Mouse (Mus musculus) small intestine, adult 2 months (tissue): Measurements from ENCODE around the gene Tmem229b. TPM values are rescaled to one million over a fixed set of nuclear protein-coding genes. Genes with fewer than 3 reads are reported as not detected.

Experiments used
- H3K27ac ChIP-seq: fragments of 200-500 bp; 2 replicates; pipeline ENCODE4 v1.5.1; 2012; ENCODE audit warnings: low read depth, low read length, control low read depth, inconsistent platforms; ENCODE audit not compliant: insufficient read depth
- H3K27me3 ChIP-seq: fragments of 200-500 bp; 2 replicates; pipeline ENCODE4 v1.6.1; 2012; ENCODE audit warnings: mild to moderate bottlenecking, moderate library complexity, low read length, inconsistent platforms; ENCODE audit not compliant: control insufficient read depth, insufficient read depth
- H3K36me3 ChIP-seq: fragments of 200-500 bp; 2 replicates; pipeline ENCODE4 v1.6.1; 2012; ENCODE audit warnings: mild to moderate bottlenecking, low read length, control low read depth, inconsistent platforms; ENCODE audit not compliant: control insufficient read depth, insufficient read depth
- H3K4me1 ChIP-seq: fragments of 200-500 bp; 2 replicates; pipeline ENCODE4 v1.6.1; 2012; ENCODE audit warnings: low read length, inconsistent platforms, mixed read lengths; ENCODE audit not compliant: control insufficient read depth, insufficient read depth, insufficient read length
- H3K4me3 ChIP-seq: fragments of 200-500 bp; 2 replicates; pipeline ENCODE4 v1.5.1; 2012; ENCODE audit warnings: low read depth, mild to moderate bottlenecking, control low read depth, inconsistent platforms, low read length, moderate library complexity
- CTCF ChIP-seq: fragments of 200-500 bp; IDR thresholded peaks from 2 replicates; pipeline ENCODE4 v1.5.1; 2012; ENCODE audit warnings: low read depth, mild to moderate bottlenecking, control low read depth, inconsistent platforms, low read length, moderate library complexity, mixed read lengths; ENCODE audit not compliant: insufficient replicate concordance, insufficient read length; ENCODE audit errors: extremely low read depth
- POLR2A ChIP-seq: fragments of 200-500 bp; IDR thresholded peaks from 2 replicates; pipeline ENCODE4 v1.6.1; 2012; ENCODE audit warnings: low read depth, mild to moderate bottlenecking, control low read depth, inconsistent platforms, low read length, moderate library complexity
- WGBS: fragments of 180-500 bp; shearing (Covaris S2); methylation state at CpG from one replicate; pipeline ENCODE4 v1.1.7; 2018; 5-methylcytosine and 5-hydroxymethylcytosine counted together
- polyA plus RNA-seq: library from polyadenylated mRNA; depleted of rRNA; stranded (reverse); fragments of >200 nt; gene quantifications from 2 replicates; pipeline ENCODE4 v1.2.3, GENCODE M21; 2012

Tmem229b gene
- polyA plus RNA-seq, 1 experiment, result 11.7 TPM

- H3K27me3 ChIP-seq, result no peaks in the 10 kb centered on the region
- H3K27ac ChIP-seq, result no peak overlapping the region
- 67% methylated on average over 3 of the region's 3 CpGs for WGBS
- TF ChIP-seq CTCF (no peak), POLR2A (no peak)
- H3K36me3 ChIP-seq, result no peaks in the 10 kb centered on the region
- H3K4me1 ChIP-seq, result no peaks in the 10 kb centered on the region
- H3K4me3 ChIP-seq, result no peak overlapping the region
Measured at GRCm38 (mm10) chr12:78952484-78952883, 54.9 kb downstream of the Tmem229b start.

- TF ChIP-seq CTCF (no peak), POLR2A (no peak)
- Histone ChIP-seq H3K27ac (no peak overlapping the region), H3K4me1 (no peaks in the 10 kb centered on the region), H3K27me3 (no peaks in the 10 kb centered on the region), H3K36me3 (no peaks in the 10 kb centered on the region), H3K4me3 (no peak overlapping the region)
- 78% methylated on average over 11 of the region's 11 CpGs for WGBS
Measured at GRCm38 (mm10) chr12:78952053-78952452, 55.4 kb downstream of the Tmem229b start.

- Histone ChIP-seq H3K4me3 (no peak overlapping the region), H3K27me3 (no peaks in the 10 kb centered on the region), H3K4me1 (no peaks in the 10 kb centered on the region), H3K36me3 (no peaks in the 10 kb centered on the region), H3K27ac (no peak overlapping the region)
- WGBS, result 77% methylated on average over 5 of the region's 5 CpGs
- TF ChIP-seq POLR2A, result no peak
Measured at GRCm38 (mm10) chr12:78947661-78948060, 59.8 kb downstream of the Tmem229b start.

GRCm38 (mm10) chr12:78947161-78947560, 60.3 kb downstream of the Tmem229b start:
- Histone ChIP-seq H3K36me3 (no peaks in the 10 kb centered on the region), H3K4me1 (no peaks in the 10 kb centered on the region), H3K27me3 (no peaks in the 10 kb centered on the region), H3K27ac (no peak overlapping the region), H3K4me3 (no peak overlapping the region)
- WGBS, result 73% methylated on average over 6 of the region's 6 CpGs
- no peak for TF ChIP-seq CTCF
- TF ChIP-seq POLR2A, result no peak

GRCm38 (mm10) chr12:78942931-78943330, 64.5 kb downstream of the Tmem229b start:
- Histone ChIP-seq H3K36me3 (no peaks in the 10 kb centered on the region), H3K4me1 (peaks cover 3% of the 10 kb centered on the region; the same call in 1 of the 2 replicates), H3K4me3 (no peak overlapping the region), H3K27me3 (no peaks in the 10 kb centered on the region), H3K27ac (no peak overlapping the region)
- WGBS, result 90% methylated on average over 6 of the region's 6 CpGs
- TF ChIP-seq CTCF, result no peak

GRCm38 (mm10) chr12:78940081-78940480, 67.3 kb downstream of the Tmem229b start:
- 84% methylated on average over 5 of the region's 5 CpGs for WGBS
- no peak overlapping the region for H3K27ac ChIP-seq
- H3K27me3 ChIP-seq, result no peaks in the 10 kb centered on the region
- TF ChIP-seq POLR2A (no peak), CTCF (no peak)
- H3K4me1 ChIP-seq, result peaks cover 3% of the 10 kb centered on the region; the same call in 1 of the 2 replicates
- no peak overlapping the region for H3K4me3 ChIP-seq
- no peaks in the 10 kb centered on the region for H3K36me3 ChIP-seq

- no peak for TF ChIP-seq CTCF
- no peak for TF ChIP-seq POLR2A
- no peak overlapping the region for H3K4me3 ChIP-seq
- 34% methylated on average over 7 of the region's 7 CpGs for WGBS
- no peaks in the 10 kb centered on the region for H3K27me3 ChIP-seq
- no peaks in the 10 kb centered on the region for H3K36me3 ChIP-seq
- no peak overlapping the region for H3K27ac ChIP-seq
- H3K4me1 ChIP-seq, result peaks cover 3% of the 10 kb centered on the region; the same call in 1 of the 2 replicates
Measured at GRCm38 (mm10) chr12:78939393-78940037, 67.9 kb downstream of the Tmem229b start.
